Mouse (Mus musculus): Measurements from ENCODE around the gene Zic1. TPM values are rescaled to one million over a fixed set of nuclear protein-coding genes. Genes with fewer than 3 reads are reported as not detected.

Gene Zic1
- polyA plus RNA-seq, 1 experiment from 2014 or later = not detected

GRCm38 (mm10) chr9:91369293-91369991 is 3.8 kb upstream of the Zic1 start:
- DNase-seq (ENCODE audit: low spot score) = no peak

- no peak for DNase-seq (ENCODE audit: low spot score)
These were observed 3.3 kb upstream of the Zic1 start for GRCm38 (mm10) chr9:91368946-91369292.

- no peak for DNase-seq (ENCODE audit: low spot score)
These were observed 2.5 kb upstream of the Zic1 start for GRCm38 (mm10) chr9:91368150-91368549.

GRCm38 (mm10) chr9:91366999-91367811 is 1.6 kb upstream of the Zic1 start:
- DNase-seq (ENCODE audit: low spot score) = no peak

GRCm38 (mm10) chr9:91366226-91366998 is 802 bp upstream of the Zic1 start:
- no peak for DNase-seq (ENCODE audit: low spot score)

- DNase-seq (ENCODE audit: low spot score) = no peak
These were observed 574 bp downstream of the Zic1 start for GRCm38 (mm10) chr9:91364971-91365501.

GRCm38 (mm10) chr9:91364127-91364970 is 1.3 kb downstream of the Zic1 start:
- DNase-seq (ENCODE audit: low spot score) = no peak

- DNase-seq (ENCODE audit: low spot score) = no peak
These were observed 1.8 kb downstream of the Zic1 start for GRCm38 (mm10) chr9:91363814-91364126.

GRCm38 (mm10) chr9:91363011-91363730 is 2.4 kb downstream of the Zic1 start:
- no peak for DNase-seq (ENCODE audit: low spot score)

GRCm38 (mm10) chr9:91361856-91362601 is 3.6 kb downstream of the Zic1 start, which contains the start of gene Zic4:
Gene Zic4 (plus strand): TSS chr9:91362413.
- DNase-seq (ENCODE audit: low spot score) = no peak

GRCm38 (mm10) chr9:91361033-91361855 is 4.4 kb downstream of the Zic1 start:
- no peak for DNase-seq (ENCODE audit: low spot score)

GRCm38 (mm10) chr9:91360151-91361032 is 5.2 kb downstream of the Zic1 start:
- DNase-seq (ENCODE audit: low spot score) = no peak

- no peak for DNase-seq (ENCODE audit: low spot score)
These were observed 6.5 kb downstream of the Zic1 start for GRCm38 (mm10) chr9:91358851-91359687.

GRCm38 (mm10) chr9:91357321-91357720 is 8.3 kb downstream of the Zic1 start:
- DNase-seq (ENCODE audit: low spot score) = no peak

- DNase-seq (ENCODE audit: low spot score) = no peak
These were observed 9.3 kb downstream of the Zic1 start for GRCm38 (mm10) chr9:91356353-91356740.

GRCm38 (mm10) chr9:91355629-91356352 is 9.8 kb downstream of the Zic1 start:
- no peak for DNase-seq (ENCODE audit: low spot score)

All from thymus, postnatal 0 days (tissue).